Mouse (Mus musculus): ENCODE measurements around the gene L3mbtl3. TPM values are rescaled to one million over a fixed set of nuclear protein-coding genes. Genes with fewer than 3 reads are reported as not detected.

L3mbtl3 gene
- polyA plus RNA-seq, 2 experiments = 26.3 to 42.9 TPM

DNA sequence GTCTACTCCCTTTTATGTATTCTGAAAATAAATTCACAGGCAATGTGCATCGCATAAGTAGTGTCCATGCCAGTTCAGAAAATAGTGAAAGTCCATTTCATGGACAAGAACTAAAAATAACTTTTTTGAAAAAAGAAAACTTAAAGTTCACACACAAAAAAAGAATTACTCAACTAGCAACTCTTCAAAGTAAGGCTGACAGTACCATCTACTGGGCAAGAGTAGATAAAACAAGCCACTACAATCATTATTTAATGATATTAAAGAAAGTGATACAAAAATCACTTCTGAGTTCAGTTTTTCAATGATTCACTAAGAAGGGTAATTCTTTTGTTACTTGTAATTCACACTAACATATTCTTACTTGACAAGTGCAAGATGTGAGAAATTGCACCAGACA is 29.9 kb downstream of the L3mbtl3 start:
- no peak overlapping the region for H3K4me2 ChIP-seq (replicated peaks; ENCODE audit: low read depth, low read length, severe bottlenecking)
- 89% methylated on average over 1 of the region's 1 CpGs for WGBS
- no peak for TF ChIP-seq POLR2A (IDR thresholded peaks at IDR 0.05; ENCODE audit: borderline replicate concordance, extremely low read depth, insufficient read depth, insufficient read length)
- ATAC-seq (ENCODE audit: low FRiP score, low read depth) = no peak
- H3K27ac ChIP-seq (replicated peaks; ENCODE audit: low read depth, low read length) = no peak overlapping the region
- H3K9me3 ChIP-seq (ENCODE audit: control insufficient read depth, low read length) = no peaks in the 10 kb centered on the region
- no peak overlapping the region for H3K9ac ChIP-seq (ENCODE audit: low read depth, low read length, severe bottlenecking)
- no peak for DNase-seq (ENCODE audit: low spot score)
- H3K36me3 ChIP-seq (ENCODE audit: control insufficient read depth, insufficient read depth, low read length) = peaks cover 39% of the 10 kb centered on the region
- H3K4me1 ChIP-seq (ENCODE audit: control insufficient read depth, insufficient read depth, low read length) = 0 out of 2 replicates have a peak, but pooled peaks cover under 1% of the 10 kb centered on the region
- no peak overlapping the region for H3K4me3 ChIP-seq (replicated peaks; ENCODE audit: low read length)
- H3K27me3 ChIP-seq (ENCODE audit: control insufficient read depth, insufficient read depth, low read length) = no peaks in the 10 kb centered on the region

DNA sequence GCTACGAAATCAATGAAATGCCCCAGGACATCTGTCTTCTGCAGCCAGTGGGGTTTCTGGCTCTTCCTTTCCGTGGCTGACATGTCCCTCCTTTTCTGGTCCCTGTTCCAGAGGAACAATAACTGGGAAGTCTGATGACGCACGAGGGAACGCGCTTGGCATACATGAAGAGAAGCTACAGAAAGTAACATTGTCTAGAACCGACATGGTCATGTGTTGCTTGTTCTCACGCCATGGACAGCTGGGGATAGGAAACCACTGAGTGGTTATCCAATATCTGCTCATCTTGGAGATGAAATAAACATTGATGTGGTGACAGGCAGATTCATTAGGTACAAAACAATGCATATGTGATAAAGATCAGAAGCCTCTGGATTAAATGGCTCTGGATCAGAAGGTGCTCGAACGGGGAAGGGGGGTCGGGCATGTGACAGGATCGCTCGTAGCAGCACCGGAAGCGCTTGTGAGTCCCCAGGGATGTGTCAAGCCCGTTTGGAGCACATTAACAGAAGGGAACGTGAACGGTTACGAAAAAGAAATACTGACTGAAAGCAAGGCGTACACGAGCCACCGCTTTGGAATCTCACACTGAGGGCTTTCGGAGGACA is 37.8 kb downstream of the L3mbtl3 start:
- H3K27me3 ChIP-seq (ENCODE audit: control insufficient read depth, insufficient read depth, low read length) = no peaks in the 10 kb centered on the region
- DNase-seq (ENCODE audit: low spot score) (no peak), ATAC-seq (ENCODE audit: low FRiP score, low read depth) (no peak)
- no peak overlapping the region for H3K4me2 ChIP-seq (replicated peaks; ENCODE audit: low read depth, low read length, severe bottlenecking)
- no peak overlapping the region for H3K4me3 ChIP-seq (replicated peaks; ENCODE audit: low read length)
- TF ChIP-seq POLR2A (IDR thresholded peaks at IDR 0.05; ENCODE audit: borderline replicate concordance, extremely low read depth, insufficient read depth, insufficient read length) = no peak
- no peaks in the 10 kb centered on the region for H3K4me1 ChIP-seq (ENCODE audit: control insufficient read depth, insufficient read depth, low read length)
- H3K9me3 ChIP-seq (ENCODE audit: control insufficient read depth, low read length) = no peaks in the 10 kb centered on the region
- WGBS = 76% methylated on average over 23 of the region's 23 CpGs
- no peak overlapping the region for H3K9ac ChIP-seq (ENCODE audit: low read depth, low read length, severe bottlenecking)
- no peak overlapping the region for H3K27ac ChIP-seq (replicated peaks; ENCODE audit: low read depth, low read length)
- H3K36me3 ChIP-seq (ENCODE audit: control insufficient read depth, insufficient read depth, low read length) = peaks cover 91% of the 10 kb centered on the region

GRCm38 (mm10) chr10:26333966-26334365 is 41.8 kb downstream of the L3mbtl3 start:
- no peak overlapping the region for H3K9ac ChIP-seq (ENCODE audit: low read depth, low read length, severe bottlenecking)

DNA sequence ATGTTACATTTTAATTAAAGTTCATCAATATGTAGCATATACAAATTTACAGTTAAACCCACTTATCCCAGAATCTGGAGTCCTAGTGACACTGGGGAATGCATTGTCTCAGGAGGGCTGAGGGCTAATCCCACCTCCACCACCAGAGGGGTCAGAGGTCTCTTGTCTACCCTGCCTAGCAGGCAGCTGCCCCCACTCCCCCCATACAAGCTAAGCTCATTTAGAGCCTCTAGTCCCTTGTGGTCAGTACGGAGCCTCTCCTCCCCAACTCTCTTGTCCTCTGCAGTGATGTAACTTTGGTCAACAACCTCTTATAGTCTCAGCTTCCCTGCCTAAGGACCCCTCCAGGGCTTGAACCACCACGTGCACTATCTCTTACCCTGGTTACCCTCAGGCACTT is 43.0 kb downstream of the L3mbtl3 start:
- no peak for DNase-seq (ENCODE audit: low spot score)
- 66% methylated on average over 2 of the region's 2 CpGs for WGBS

More at GRCm38 (mm10) chr10:26333966-26334365, 41.8 kb downstream of the L3mbtl3 start:
- no peaks in the 10 kb centered on the region for H3K4me1 ChIP-seq (ENCODE audit: control insufficient read depth, insufficient read depth, low read length)
- H3K4me2 ChIP-seq (replicated peaks; ENCODE audit: low read depth, low read length, severe bottlenecking) = no peak overlapping the region
- DNase-seq (ENCODE audit: low spot score) = no peak
- H3K27me3 ChIP-seq (ENCODE audit: control insufficient read depth, insufficient read depth, low read length) = no peaks in the 10 kb centered on the region
- no peak for TF ChIP-seq POLR2A (IDR thresholded peaks at IDR 0.05; ENCODE audit: borderline replicate concordance, extremely low read depth, insufficient read depth, insufficient read length)
- peaks cover 74% of the 10 kb centered on the region for H3K36me3 ChIP-seq (ENCODE audit: control insufficient read depth, insufficient read depth, low read length)
- WGBS = 59% methylated on average over 5 of the region's 5 CpGs
- H3K4me3 ChIP-seq (replicated peaks; ENCODE audit: low read length) = no peak overlapping the region
- H3K27ac ChIP-seq (replicated peaks; ENCODE audit: low read depth, low read length) = no peak overlapping the region
- no peaks in the 10 kb centered on the region for H3K9me3 ChIP-seq (ENCODE audit: control insufficient read depth, low read length)
- no peak for ATAC-seq (ENCODE audit: low FRiP score, low read depth)

DNA sequence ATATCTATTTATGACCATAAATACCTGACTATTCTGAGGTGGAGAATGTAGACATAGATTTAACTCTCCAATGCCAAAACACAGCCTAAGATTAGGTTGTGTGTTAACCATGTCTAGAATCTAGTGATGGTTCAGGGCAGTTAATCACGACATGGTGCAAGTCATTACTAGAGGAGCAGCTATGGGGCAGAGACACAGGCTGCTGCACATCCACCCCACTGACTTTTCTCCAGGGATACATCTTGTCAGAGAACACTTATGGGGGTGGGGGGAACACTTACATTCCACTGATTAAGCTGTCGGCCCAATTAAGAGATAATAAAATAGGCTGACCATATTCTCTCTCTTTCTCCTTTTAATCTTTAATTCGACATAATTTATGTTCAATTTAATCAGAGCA is 46.9 kb downstream of the L3mbtl3 start:
- no peak overlapping the region for H3K27ac ChIP-seq (replicated peaks; ENCODE audit: low read depth, low read length)
- H3K36me3 ChIP-seq (ENCODE audit: control insufficient read depth, insufficient read depth, low read length) = peaks cover 62% of the 10 kb centered on the region
- ATAC-seq (ENCODE audit: low FRiP score, low read depth) (no peak), DNase-seq (ENCODE audit: low spot score) (no peak)
- no peak overlapping the region for H3K4me3 ChIP-seq (replicated peaks; ENCODE audit: low read length)
- WGBS = 50% methylated on average over 3 of the region's 3 CpGs
- no peak for TF ChIP-seq POLR2A (IDR thresholded peaks at IDR 0.05; ENCODE audit: borderline replicate concordance, extremely low read depth, insufficient read depth, insufficient read length)
- H3K27me3 ChIP-seq (ENCODE audit: control insufficient read depth, insufficient read depth, low read length) = no peaks in the 10 kb centered on the region
- H3K9me3 ChIP-seq (ENCODE audit: control insufficient read depth, low read length) = no peaks in the 10 kb centered on the region
- no peak overlapping the region for H3K9ac ChIP-seq (ENCODE audit: low read depth, low read length, severe bottlenecking)
- no peaks in the 10 kb centered on the region for H3K4me1 ChIP-seq (ENCODE audit: control insufficient read depth, insufficient read depth, low read length)
- H3K4me2 ChIP-seq (replicated peaks; ENCODE audit: low read depth, low read length, severe bottlenecking) = no peak overlapping the region

More for the DNA sequence above, 43.0 kb downstream of the L3mbtl3 start:
- Histone ChIP-seq H3K9ac (ENCODE audit: low read depth, low read length, severe bottlenecking) (no peak overlapping the region), H3K36me3 (ENCODE audit: control insufficient read depth, insufficient read depth, low read length) (peaks cover 67% of the 10 kb centered on the region), H3K27ac (replicated peaks; ENCODE audit: low read depth, low read length) (no peak overlapping the region), H3K4me1 (ENCODE audit: control insufficient read depth, insufficient read depth, low read length) (no peaks in the 10 kb centered on the region), H3K27me3 (ENCODE audit: control insufficient read depth, insufficient read depth, low read length) (no peaks in the 10 kb centered on the region), H3K4me2 (replicated peaks; ENCODE audit: low read depth, low read length, severe bottlenecking) (no peak overlapping the region), H3K9me3 (ENCODE audit: control insufficient read depth, low read length) (no peaks in the 10 kb centered on the region), H3K4me3 (replicated peaks; ENCODE audit: low read length) (no peak overlapping the region)
- no peak for ATAC-seq (ENCODE audit: low FRiP score, low read depth)
- TF ChIP-seq POLR2A (IDR thresholded peaks at IDR 0.05; ENCODE audit: borderline replicate concordance, extremely low read depth, insufficient read depth, insufficient read length) = no peak

All from limb, embryonic 14.5 days (tissue).